Mouse (Mus musculus) c-Kit-positive CD71-positive TER-119-negative erythroid progenitor cells, embryonic 14.5 days (primary cell): ENCODE data around the gene Olfr521.
"Not testable (repeated sequence)": the region's sequence is repeated elsewhere in the genome, so short reads cannot be mapped to it uniquely, and the experiment has no call there.

ENCODE experiments used
- DNase-seq: peaks from one replicate; pipeline ENCODE4 v3.0.0-alpha.2; 2013; ENCODE audit warnings: low read depth

Gene Olfr521

GRCm38 (mm10) chr7:99763207-99763606 is at the start of gene Olfr521:
Gene Olfr521, plus strand, starts transcription at chr7:99763507.
- no peak for DNase-seq

- DNase-seq = no peak
These were observed 46.8 kb upstream of the Olfr521 start for GRCm38 (mm10) chr7:99716536-99716935.

- DNase-seq = no peak
These were observed 33.3 kb upstream of the Olfr521 start, which contains the start of gene Olfr520 for GRCm38 (mm10) chr7:99729973-99730372. Gene Olfr520, plus strand, starts transcription at chr7:99730273.

GRCm38 (mm10) chr7:99734612-99735011 is 28.7 kb upstream of the Olfr521 start:
- no peak for DNase-seq

- DNase-seq = not testable (repeated sequence)
These were observed 27.8 kb upstream of the Olfr521 start for GRCm38 (mm10) chr7:99735491-99735890.

GRCm38 (mm10) chr7:99739276-99739675 is 24.0 kb upstream of the Olfr521 start:
- no peak for DNase-seq

GRCm38 (mm10) chr7:99781385-99781784 is 18.1 kb downstream of the Olfr521 start:
- no peak for DNase-seq

GRCm38 (mm10) chr7:99781916-99782315 is 18.6 kb downstream of the Olfr521 start:
- DNase-seq = no peak

- DNase-seq = no peak
These were observed 20.1 kb downstream of the Olfr521 start for GRCm38 (mm10) chr7:99783421-99783820.

GRCm38 (mm10) chr7:99785553-99785952 is 22.2 kb downstream of the Olfr521 start:
- no peak for DNase-seq

GRCm38 (mm10) chr7:99786774-99787173 is 23.5 kb downstream of the Olfr521 start:
- no peak for DNase-seq

- no peak for DNase-seq
These were observed 24.6 kb downstream of the Olfr521 start for GRCm38 (mm10) chr7:99787935-99788334.

- no peak for DNase-seq
These were observed 25.3 kb downstream of the Olfr521 start for GRCm38 (mm10) chr7:99788563-99788962.

- DNase-seq = no peak
These were observed 27.5 kb downstream of the Olfr521 start for GRCm38 (mm10) chr7:99790816-99791215.

- DNase-seq = no peak
These were observed 30.8 kb downstream of the Olfr521 start for GRCm38 (mm10) chr7:99794096-99794495.

- no peak for DNase-seq
These were observed 32.1 kb downstream of the Olfr521 start for GRCm38 (mm10) chr7:99795192-99795981.

- DNase-seq = no peak
These were observed 33.2 kb downstream of the Olfr521 start for GRCm38 (mm10) chr7:99796471-99796870.

GRCm38 (mm10) chr7:99797261-99797660 is 34.0 kb downstream of the Olfr521 start:
- DNase-seq = no peak

- peak; percentile 88 for DNase-seq
These were observed 34.8 kb downstream of the Olfr521 start for GRCm38 (mm10) chr7:99797911-99798647.

GRCm38 (mm10) chr7:99799118-99799517 is 35.8 kb downstream of the Olfr521 start:
- no peak for DNase-seq

GRCm38 (mm10) chr7:99803535-99803934 is 40.2 kb downstream of the Olfr521 start:
- DNase-seq = no peak

GRCm38 (mm10) chr7:99804033-99804432 is 40.7 kb downstream of the Olfr521 start:
- not testable (repeated sequence) for DNase-seq

- DNase-seq = no peak
These were observed 42.0 kb downstream of the Olfr521 start for GRCm38 (mm10) chr7:99805340-99805739.
